Mouse (Mus musculus) lung, embryonic 14.5 days (tissue): ENCODE measurements around the gene Extl2. TPM values are rescaled to one million over a fixed set of nuclear protein-coding genes. Genes with fewer than 3 reads are reported as not detected.

Experiments
- ATAC-seq: fragments of 200-750 bp; cut with Nextera tagmentation; 2 replicates; pipeline ENCODE4 v1.8.0; 2017; ENCODE audit warnings: mild to moderate bottlenecking, moderate TSS enrichment, moderate library complexity; ENCODE audit not compliant: insufficient read depth
- DNase-seq: peaks from one replicate; pipeline ENCODE4 v3.0.0-alpha.2; 2015
- H3K27ac ChIP-seq: fragments of 300-500 bp; sonication (generic); 2 replicates; pipeline ENCODE4 v1.5.1; 2014; ENCODE audit warnings: low read depth, mild to moderate bottlenecking, moderate library complexity
- H3K27me3 ChIP-seq: fragments of 300-500 bp; sonication (generic); 2 replicates; pipeline ENCODE4 v1.6.1; 2014; ENCODE audit warnings: low read length, control low read depth; ENCODE audit not compliant: insufficient read depth
- H3K36me3 ChIP-seq: fragments of 300-500 bp; sonication (generic); 2 replicates; pipeline ENCODE4 v1.6.1; 2014; ENCODE audit warnings: control low read depth; ENCODE audit not compliant: insufficient read depth
- H3K4me1 ChIP-seq: fragments of 300-500 bp; sonication (generic); 2 replicates; pipeline ENCODE4 v1.6.1; 2014; ENCODE audit warnings: antibody characterized with exemption, control low read depth; ENCODE audit not compliant: insufficient read depth
- H3K4me2 ChIP-seq: fragments of 300-500 bp; sonication (generic); 2 replicates; pipeline ENCODE4 v1.6.1; 2014; ENCODE audit warnings: mild to moderate bottlenecking
- H3K4me3 ChIP-seq: fragments of 300-500 bp; sonication (generic); 2 replicates; pipeline ENCODE4 v1.5.1; 2014; ENCODE audit warnings: low read depth, low read length
- H3K9ac ChIP-seq: fragments of 300-500 bp; sonication (generic); 2 replicates; pipeline ENCODE4 v1.6.1; 2014
- H3K9me3 ChIP-seq: fragments of 300-500 bp; sonication (generic); 2 replicates; pipeline ENCODE4 v1.6.1; 2016; ENCODE audit warnings: low read depth, low read length, control low read depth
- CTCF ChIP-seq: IDR thresholded peaks from 2 replicates; pipeline ENCODE4 v1.5.1; 2016; ENCODE audit warnings: antibody characterized with exemption, low read depth
- WGBS: fragments of 180-500 bp; shearing (Covaris S2); extraction: QIAGEN DNeasy Blood & Tissue Kit; methylation state at CpG from one replicate; pipeline ENCODE4 v1.1.7; 2014; 5-methylcytosine and 5-hydroxymethylcytosine counted together
- polyA plus RNA-seq: library from polyadenylated mRNA; unstranded; fragments of >200 nt; fragmentation: Nextera tagmentation; extraction: Ambion mirVana; gene quantifications from 2 replicates; pipeline ENCODE4 v1.2.1, GENCODE M21; 2014

Extl2 gene
- polyA plus RNA-seq: 22.0 and 22.8 TPM in 2 replicates

DNA sequence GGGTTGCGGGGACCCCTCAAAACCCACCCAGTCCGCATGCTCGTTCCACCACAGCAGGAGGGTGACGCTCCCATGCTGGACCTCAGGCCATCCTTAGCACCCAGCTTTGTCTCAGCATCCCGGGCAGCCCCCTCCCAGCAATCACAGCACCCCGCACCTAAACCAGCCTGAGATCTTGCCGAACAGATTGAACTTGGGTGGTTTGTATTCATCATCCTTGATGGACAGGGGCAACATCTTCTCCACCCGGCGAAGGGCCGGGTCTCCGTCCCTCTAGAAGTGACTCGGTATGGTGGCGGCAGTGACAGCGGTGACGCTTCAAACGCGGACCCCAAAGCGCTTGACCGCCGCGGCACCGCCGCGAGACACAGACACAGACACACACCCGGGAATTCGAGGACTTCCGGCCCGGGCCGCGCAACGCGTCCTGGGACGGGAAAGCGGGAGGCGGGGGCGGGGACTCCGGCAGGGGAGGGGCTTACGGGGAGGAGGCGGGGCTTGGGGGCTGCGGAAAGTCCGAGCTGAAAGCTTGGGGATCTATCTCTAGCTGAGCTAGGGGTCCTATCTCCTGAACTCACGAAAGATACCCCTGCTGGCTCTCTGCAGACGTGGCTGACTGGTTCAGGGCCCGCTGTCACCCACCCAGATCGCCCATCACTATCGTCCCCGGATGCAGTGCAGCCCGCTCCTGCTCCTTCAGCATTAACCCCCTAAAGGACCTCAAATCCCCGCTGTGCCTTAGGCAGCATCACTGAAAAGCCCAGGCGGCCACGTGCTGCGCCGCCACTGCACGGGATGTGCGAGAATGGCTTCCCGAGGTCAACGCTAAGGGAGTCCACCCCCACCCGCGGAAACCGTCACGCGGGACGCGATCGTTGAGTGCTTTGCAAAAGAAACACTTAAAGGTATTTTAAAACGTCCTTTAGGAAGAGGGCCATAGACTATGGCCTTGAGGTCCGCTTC is at the start of gene Extl2, which contains the start of gene Slc30a7:
Extl2 (plus strand) TSS at position 485 of the 963 bp plus-strand sequence.
Slc30a7 (minus strand) TSS at position 429 of the 963 bp plus-strand sequence.
- Histone ChIP-seq H3K4me3 (peak within 1 kb of the TSS; percentile 72), H3K27me3 (no peaks in the 10 kb centered on the region), H3K9me3 (no peaks in the 10 kb centered on the region), H3K27ac (peak within 1 kb of the TSS; percentile 85), H3K36me3 (peaks cover 25% of the 10 kb centered on the region; the same call in 1 of the 2 replicates), H3K4me2 (peak within 1 kb of the TSS; percentile 79), H3K4me1 (0 out of 2 replicates have a peak, but pooled peaks cover 4% of the 10 kb centered on the region), H3K9ac (peak within 1 kb of the TSS; percentile 88)
- ATAC-seq (peak; percentile 93), DNase-seq (peak; percentile 90)
- no peak for TF ChIP-seq CTCF
- under 1% methylated on average over 67 of the region's 67 CpGs for WGBS

DNA sequence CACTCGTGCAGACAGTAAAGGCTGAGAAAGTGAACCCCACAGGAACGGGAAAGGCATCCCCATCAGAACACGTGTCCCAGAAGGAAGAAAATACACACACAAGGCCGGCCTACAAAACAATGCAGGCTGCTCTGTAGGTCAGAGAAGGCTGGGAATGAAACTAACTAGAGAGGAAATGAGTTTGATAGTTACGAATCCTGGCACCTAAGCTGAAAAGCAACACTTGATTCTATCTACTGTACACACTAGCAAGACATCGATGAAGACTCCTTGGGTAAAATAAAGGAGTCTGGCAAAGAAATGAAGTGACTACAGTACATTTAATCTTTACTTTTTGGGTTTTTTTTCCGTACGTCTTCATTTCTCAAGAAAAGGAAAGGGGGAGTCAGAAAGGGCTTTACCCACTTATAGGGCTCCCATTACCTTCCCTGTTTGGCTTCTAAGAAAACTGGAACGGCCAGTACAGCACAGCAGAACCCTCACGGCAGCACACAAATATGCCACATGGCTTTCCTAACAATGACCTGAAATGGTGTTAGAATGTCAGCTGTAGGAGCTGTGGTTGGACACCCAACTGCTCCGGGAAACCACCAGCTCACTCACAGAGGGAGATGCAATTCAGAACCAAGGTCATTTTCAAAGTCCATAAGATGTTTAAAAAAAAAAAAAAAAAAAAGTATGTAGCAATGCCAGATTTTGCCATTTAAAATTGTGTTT is 45.8 kb upstream of the Extl2 start:
- no peaks in the 10 kb centered on the region for H3K9me3 ChIP-seq
- DNase-seq: no peak
- WGBS: 89% methylated on average over 11 of the region's 11 CpGs
- no peaks in the 10 kb centered on the region for H3K27me3 ChIP-seq
- H3K36me3 ChIP-seq: peaks cover 19% of the 10 kb centered on the region; the same call in 1 of the 2 replicates
- no peak overlapping the region for H3K4me2 ChIP-seq
- no peaks in the 10 kb centered on the region for H3K4me1 ChIP-seq
- TF ChIP-seq CTCF: no peak
- no peak overlapping the region for H3K4me3 ChIP-seq
- no peak overlapping the region for H3K9ac ChIP-seq
- no peak overlapping the region for H3K27ac ChIP-seq
- no peak for ATAC-seq

DNA sequence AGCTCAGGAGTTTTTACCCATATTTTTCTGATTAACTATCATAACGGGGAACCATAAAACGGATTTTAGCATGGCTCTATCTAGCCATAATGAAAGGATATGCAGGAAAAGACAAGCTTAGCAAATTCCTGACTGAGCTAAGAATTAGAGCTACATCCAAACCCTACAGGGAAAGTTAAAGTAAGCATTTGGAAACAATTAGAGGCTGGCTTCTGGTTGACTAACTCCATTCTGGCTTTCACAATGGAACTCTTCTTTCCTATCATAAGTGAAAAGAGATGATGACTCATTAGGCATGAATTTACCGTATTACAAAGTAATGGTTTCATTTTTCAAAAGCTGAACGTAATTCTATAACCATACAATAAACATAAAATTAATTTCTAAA is 45.2 kb upstream of the Extl2 start:
- peaks cover 19% of the 10 kb centered on the region; the same call in 1 of the 2 replicates for H3K36me3 ChIP-seq
- DNase-seq: no peak
- H3K9me3 ChIP-seq: no peaks in the 10 kb centered on the region
- H3K4me2 ChIP-seq: no peak overlapping the region
- no peaks in the 10 kb centered on the region for H3K4me1 ChIP-seq
- no peak overlapping the region for H3K27ac ChIP-seq
- no peaks in the 10 kb centered on the region for H3K27me3 ChIP-seq
- no peak for ATAC-seq
- WGBS: 82% methylated on average over 4 of the region's 4 CpGs
- H3K4me3 ChIP-seq: no peak overlapping the region
- no peak overlapping the region for H3K9ac ChIP-seq
- no peak for TF ChIP-seq CTCF

DNA sequence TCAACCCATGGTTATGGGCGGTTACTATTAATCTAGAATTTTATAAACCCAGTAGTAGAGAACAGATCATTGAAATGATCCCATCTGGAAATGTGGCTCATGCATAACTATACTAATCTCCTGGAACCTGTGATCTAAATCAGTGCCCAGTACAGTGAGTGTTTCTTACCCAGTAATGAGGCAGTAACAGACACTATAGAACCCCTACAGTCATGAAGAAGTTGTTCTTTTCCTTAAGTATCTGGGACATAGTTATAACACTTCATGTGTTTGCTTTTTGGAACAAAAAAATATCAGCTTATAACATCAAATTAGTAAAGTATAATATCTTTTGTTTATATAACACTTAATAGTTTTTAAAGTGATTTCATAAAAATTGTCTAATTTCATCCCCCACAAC is 43.7 kb upstream of the Extl2 start:
- no peaks in the 10 kb centered on the region for H3K4me1 ChIP-seq
- 95% methylated on average over 1 of the region's 1 CpGs for WGBS
- TF ChIP-seq CTCF: no peak
- DNase-seq (no peak), ATAC-seq (no peak)
- peaks cover 7% of the 10 kb centered on the region; the same call in 1 of the 2 replicates for H3K36me3 ChIP-seq
- H3K9ac ChIP-seq: no peak overlapping the region
- no peak overlapping the region for H3K4me3 ChIP-seq
- H3K27ac ChIP-seq: no peak overlapping the region
- H3K27me3 ChIP-seq: no peaks in the 10 kb centered on the region
- no peak overlapping the region for H3K4me2 ChIP-seq
- no peaks in the 10 kb centered on the region for H3K9me3 ChIP-seq

DNA sequence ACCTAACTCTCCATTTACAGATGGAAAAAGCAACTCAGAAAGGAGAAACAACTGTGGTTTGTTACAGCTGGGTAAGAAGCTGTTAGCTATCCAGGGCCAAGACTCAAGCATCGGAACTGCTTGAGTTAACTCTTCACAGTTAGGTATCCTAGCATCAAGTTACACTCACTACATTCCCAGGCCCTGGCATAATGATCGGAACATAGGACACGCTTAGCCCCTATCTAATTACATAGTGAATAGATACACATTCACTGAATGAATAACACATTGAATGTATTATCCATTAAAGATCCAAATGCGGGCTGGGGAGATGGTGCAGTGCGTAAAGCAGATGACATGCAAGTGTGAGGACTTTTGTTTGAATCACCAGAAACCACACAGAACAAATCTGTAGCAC is 43.2 kb upstream of the Extl2 start:
- no peak for DNase-seq
- Histone ChIP-seq H3K4me2 (no peak overlapping the region), H3K27ac (no peak overlapping the region), H3K4me3 (no peak overlapping the region), H3K36me3 (0 out of 2 replicates have a peak, but pooled peaks cover 5% of the 10 kb centered on the region), H3K9me3 (no peaks in the 10 kb centered on the region), H3K4me1 (no peaks in the 10 kb centered on the region), H3K27me3 (no peaks in the 10 kb centered on the region), H3K9ac (no peak overlapping the region)
- WGBS: 76% methylated on average over 5 of the region's 5 CpGs
- no peak for ATAC-seq
- no peak for TF ChIP-seq CTCF

DNA sequence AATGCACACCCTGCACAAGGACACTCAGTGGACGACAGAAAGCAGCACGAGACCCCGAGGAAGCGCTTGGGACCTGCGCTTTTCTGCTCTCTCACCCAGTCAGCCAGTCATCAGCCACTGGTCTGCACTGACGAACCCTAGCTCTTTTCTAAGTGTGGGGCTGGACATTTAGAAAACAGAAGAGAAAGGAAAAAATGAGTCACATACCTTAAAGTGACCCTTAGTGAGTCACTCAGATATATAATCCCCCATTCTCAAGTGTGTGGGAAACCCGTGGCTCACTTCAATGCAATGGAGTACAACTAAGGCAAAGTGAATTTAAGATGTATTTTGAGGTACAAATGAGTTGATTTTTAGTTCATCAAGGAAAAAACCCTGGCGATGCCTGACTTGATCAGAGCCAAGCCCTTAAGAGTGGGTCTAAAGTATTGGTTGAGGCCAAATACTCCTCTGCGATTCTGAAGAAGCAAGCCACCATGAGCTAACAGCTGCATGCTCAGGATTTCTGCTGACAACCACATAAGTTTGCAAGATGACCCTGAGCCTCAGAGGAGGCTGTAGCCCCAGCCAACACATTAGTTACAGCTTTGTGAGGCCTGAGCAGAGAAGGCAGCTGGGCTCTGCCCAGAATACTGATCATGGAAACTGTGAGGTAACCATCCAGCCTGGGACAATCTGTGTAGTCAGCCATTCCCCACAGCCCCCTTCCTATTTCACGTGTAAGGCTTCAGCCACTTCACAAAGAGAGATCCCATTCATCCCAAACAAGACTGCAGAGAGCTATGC is 38.3 kb upstream of the Extl2 start:
- peak; percentile 9 for DNase-seq
- H3K4me3 ChIP-seq: no peak overlapping the region
- no peak for ATAC-seq
- WGBS: 81% methylated on average over 10 of the region's 10 CpGs
- no peaks in the 10 kb centered on the region for H3K4me1 ChIP-seq
- H3K27ac ChIP-seq: no peak overlapping the region
- H3K36me3 ChIP-seq: peaks cover 33% of the 10 kb centered on the region
- H3K4me2 ChIP-seq: no peak overlapping the region
- no peak for TF ChIP-seq CTCF
- H3K27me3 ChIP-seq: no peaks in the 10 kb centered on the region
- H3K9me3 ChIP-seq: no peaks in the 10 kb centered on the region
- no peak overlapping the region for H3K9ac ChIP-seq
